Mouse (Mus musculus): ENCODE data around the gene Capza2. TPM values are rescaled to one million over a fixed set of nuclear protein-coding genes. Genes with fewer than 3 reads are reported as not detected.

The Capza2 gene
- polyA plus RNA-seq, 1 experiment from 2014 or later = 272 TPM

DNA sequence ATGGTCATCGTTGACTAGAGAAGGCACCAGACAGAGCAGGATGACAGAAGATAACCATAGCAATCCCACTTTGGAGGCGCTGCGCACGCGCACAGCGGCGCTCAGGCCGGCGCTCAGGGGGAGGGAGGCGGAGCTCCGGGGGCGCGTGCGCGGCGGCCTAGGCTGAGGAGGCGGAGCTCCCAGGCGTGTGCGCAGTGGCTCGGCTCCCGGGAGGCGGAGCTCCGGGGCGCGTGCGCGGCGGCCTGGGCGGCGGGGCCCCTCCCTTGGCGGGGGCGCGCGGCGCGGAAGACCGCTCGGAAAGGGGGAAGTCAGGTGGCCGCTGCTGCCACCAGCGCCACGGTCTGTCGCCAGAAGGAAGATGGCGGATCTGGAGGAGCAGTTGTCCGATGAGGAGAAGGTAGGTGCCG is 733 bp downstream of the Capza2 start:
- DNase-seq (peak; percentile 99), ATAC-seq (ENCODE audit: low FRiP score, low TSS enrichment) (peak; percentile 96)
- peak overlapping the region; percentile 53 for H3K4me2 ChIP-seq (ENCODE audit: low read length)
- H3K9me3 ChIP-seq (ENCODE audit: control insufficient read depth, low read length) = no peaks in the 10 kb centered on the region
- WGBS = under 1% methylated on average over 38 of the region's 45 CpGs
- no peaks in the 10 kb centered on the region for H3K36me3 ChIP-seq (ENCODE audit: control insufficient read depth, insufficient read depth, low read length)
- peak overlapping the region; percentile 95 for H3K9ac ChIP-seq (replicated peaks; ENCODE audit: low read length)
- H3K4me1 ChIP-seq (ENCODE audit: control insufficient read depth, insufficient read depth, low read length) = peaks cover 12% of the 10 kb centered on the region
- peak overlapping the region; percentile 94 for H3K4me3 ChIP-seq (replicated peaks; ENCODE audit: low read depth, low read length)
- H3K27ac ChIP-seq (replicated peaks; ENCODE audit: low read depth, low read length) = peak overlapping the region; percentile 93
- no peaks in the 10 kb centered on the region for H3K27me3 ChIP-seq (ENCODE audit: control insufficient read depth, insufficient read depth, low read length)

DNA sequence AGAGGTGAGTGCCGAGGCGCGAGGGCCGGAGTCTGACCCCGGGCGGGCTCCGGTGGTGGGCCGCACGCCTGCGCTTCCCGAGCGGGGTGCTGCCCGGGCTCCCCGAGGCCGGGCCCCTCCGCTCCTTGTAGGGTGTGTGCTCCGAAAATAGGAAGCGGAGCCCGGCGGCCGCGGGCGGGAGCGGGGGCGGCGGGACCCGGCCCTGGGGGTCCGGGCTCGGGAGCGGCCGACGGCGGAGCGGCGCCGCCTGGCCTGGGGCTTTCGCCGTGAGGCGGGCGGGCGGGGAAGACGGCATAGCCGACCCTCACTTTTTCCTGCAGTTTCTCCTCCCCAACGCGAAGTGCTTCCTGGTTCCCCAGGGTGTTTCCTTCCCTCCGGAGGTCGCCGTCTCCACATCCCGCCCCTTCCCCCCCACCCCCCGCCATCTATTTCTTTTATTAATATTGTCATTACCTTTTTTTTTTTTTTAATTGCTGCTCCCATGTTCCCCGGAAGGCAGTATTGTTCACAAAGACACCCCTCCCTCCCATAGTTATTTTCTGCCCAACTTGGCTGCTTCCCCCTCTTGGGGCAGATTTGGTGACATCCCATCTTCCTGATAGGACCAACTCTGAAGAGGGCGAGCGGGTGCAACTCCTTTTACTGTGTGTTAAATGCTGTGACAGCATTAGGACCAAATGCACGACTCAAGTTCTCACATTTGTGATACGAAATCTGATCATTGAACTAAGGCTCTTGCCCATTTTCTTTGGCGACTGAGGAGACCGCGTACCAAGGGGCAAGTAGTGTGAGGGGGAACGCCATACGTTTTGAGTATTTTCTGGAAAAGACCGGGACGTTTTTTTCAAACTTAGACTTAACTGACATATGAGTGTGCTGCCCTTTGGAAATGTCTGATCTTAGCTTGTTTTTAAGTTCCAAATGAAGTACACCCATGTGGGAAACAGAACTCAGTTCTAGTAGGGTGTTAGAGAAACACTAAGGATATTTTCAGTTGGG is 1.5 kb downstream of the Capza2 start:
- under 1% methylated on average over 50 of the region's 62 CpGs for WGBS
- peak; percentile 88 for ATAC-seq (ENCODE audit: low FRiP score, low TSS enrichment)

DNA sequence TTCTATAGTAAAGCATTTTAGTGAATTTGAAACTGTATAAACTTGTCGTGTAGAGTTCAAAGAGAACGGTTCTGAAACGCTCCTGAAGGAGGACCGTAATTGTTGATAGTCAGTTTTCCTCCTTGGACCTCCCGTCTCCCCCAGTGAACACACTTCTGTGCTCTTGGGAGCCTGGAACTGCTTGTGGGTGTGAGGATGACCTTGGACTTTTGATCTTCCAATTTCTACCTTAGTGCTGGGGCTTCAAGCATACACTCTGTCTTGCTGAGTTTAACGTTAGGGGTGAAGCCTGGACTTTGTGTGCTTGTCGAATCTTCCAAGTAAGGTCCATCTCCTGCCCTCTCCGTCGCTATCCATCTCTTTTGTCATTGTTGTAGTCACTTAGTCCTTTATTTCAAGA is 4.0 kb downstream of the Capza2 start:
- H3K4me2 ChIP-seq (ENCODE audit: low read length) = no peak overlapping the region
- DNase-seq = no peak
- H3K27ac ChIP-seq (replicated peaks; ENCODE audit: low read depth, low read length) = no peak overlapping the region
- H3K4me3 ChIP-seq (replicated peaks; ENCODE audit: low read depth, low read length) = no peak overlapping the region
- ATAC-seq (ENCODE audit: low FRiP score, low TSS enrichment) = no peak
- H3K36me3 ChIP-seq (ENCODE audit: control insufficient read depth, insufficient read depth, low read length) = no peaks in the 10 kb centered on the region
- H3K27me3 ChIP-seq (ENCODE audit: control insufficient read depth, insufficient read depth, low read length) = no peaks in the 10 kb centered on the region
- no peaks in the 10 kb centered on the region for H3K9me3 ChIP-seq (ENCODE audit: control insufficient read depth, low read length)
- H3K4me1 ChIP-seq (ENCODE audit: control insufficient read depth, insufficient read depth, low read length) = peaks cover 12% of the 10 kb centered on the region
- H3K9ac ChIP-seq (replicated peaks; ENCODE audit: low read length) = no peak overlapping the region
- 93% methylated on average over 9 of the region's 9 CpGs for WGBS

More for the DNA sequence above, 1.5 kb downstream of the Capza2 start:
- Histone ChIP-seq H3K4me3 (replicated peaks; ENCODE audit: low read depth, low read length) (peak overlapping the region; percentile 94), H3K9ac (replicated peaks; ENCODE audit: low read length) (peak overlapping the region; percentile 95), H3K36me3 (ENCODE audit: control insufficient read depth, insufficient read depth, low read length) (no peaks in the 10 kb centered on the region), H3K27me3 (ENCODE audit: control insufficient read depth, insufficient read depth, low read length) (no peaks in the 10 kb centered on the region), H3K27ac (replicated peaks; ENCODE audit: low read depth, low read length) (peak overlapping the region; percentile 93), H3K4me2 (ENCODE audit: low read length) (peak overlapping the region; percentile 78), H3K9me3 (ENCODE audit: control insufficient read depth, low read length) (no peaks in the 10 kb centered on the region), H3K4me1 (ENCODE audit: control insufficient read depth, insufficient read depth, low read length) (peaks cover 12% of the 10 kb centered on the region)
- peak; percentile 72 for DNase-seq

DNA sequence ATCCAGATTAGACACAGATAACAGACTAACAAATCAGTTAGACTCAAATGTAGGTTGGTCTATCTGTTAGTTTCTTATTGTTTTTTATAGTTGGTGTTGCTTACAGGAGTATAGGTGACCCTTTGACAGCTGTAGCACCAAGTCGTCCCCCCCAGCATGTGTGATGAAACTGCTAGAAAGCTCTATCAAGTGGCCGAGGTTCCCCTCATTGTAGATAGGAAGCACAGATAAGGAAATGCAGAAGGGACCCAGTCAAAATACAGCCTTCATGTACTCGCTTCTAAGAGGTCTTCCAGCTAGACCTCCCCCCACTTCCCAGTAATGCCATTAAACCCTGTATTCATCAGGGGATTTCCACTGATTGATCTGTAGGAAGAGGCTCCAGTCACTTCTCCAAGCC is 6.7 kb downstream of the Capza2 start:
- no peaks in the 10 kb centered on the region for H3K36me3 ChIP-seq (ENCODE audit: control insufficient read depth, insufficient read depth, low read length)
- H3K9ac ChIP-seq (replicated peaks; ENCODE audit: low read length) = no peak overlapping the region
- H3K4me2 ChIP-seq (ENCODE audit: low read length) = no peak overlapping the region
- no peaks in the 10 kb centered on the region for H3K9me3 ChIP-seq (ENCODE audit: control insufficient read depth, low read length)
- H3K4me3 ChIP-seq (replicated peaks; ENCODE audit: low read depth, low read length) = no peak overlapping the region
- DNase-seq (no peak), ATAC-seq (ENCODE audit: low FRiP score, low TSS enrichment) (no peak)
- no peaks in the 10 kb centered on the region for H3K27me3 ChIP-seq (ENCODE audit: control insufficient read depth, insufficient read depth, low read length)
- peaks cover 12% of the 10 kb centered on the region for H3K4me1 ChIP-seq (ENCODE audit: control insufficient read depth, insufficient read depth, low read length)
- 64% methylated on average over 3 of the region's 3 CpGs for WGBS
- no peak overlapping the region for H3K27ac ChIP-seq (replicated peaks; ENCODE audit: low read depth, low read length)

DNA sequence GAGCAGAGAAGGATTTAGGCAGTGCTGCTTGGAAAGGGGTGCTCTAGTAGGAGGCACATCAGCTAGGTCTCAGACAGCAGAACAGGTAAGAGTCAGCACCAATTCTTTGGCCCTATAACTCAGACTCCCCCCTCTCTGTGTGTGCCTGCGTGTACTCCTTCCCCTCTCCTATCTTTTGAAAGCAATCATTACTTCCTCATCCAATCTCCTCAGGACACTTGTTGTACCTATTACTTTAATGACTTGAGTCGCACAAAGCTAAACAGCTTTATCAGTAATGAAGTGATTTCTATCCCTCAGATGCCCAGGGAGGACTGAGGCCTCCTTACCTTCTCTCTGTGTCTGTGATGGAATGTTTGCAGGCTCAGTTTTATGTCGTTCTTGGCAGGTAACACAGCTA is 10.1 kb downstream of the Capza2 start:
- no peak for ATAC-seq (ENCODE audit: low FRiP score, low TSS enrichment)

DNA sequence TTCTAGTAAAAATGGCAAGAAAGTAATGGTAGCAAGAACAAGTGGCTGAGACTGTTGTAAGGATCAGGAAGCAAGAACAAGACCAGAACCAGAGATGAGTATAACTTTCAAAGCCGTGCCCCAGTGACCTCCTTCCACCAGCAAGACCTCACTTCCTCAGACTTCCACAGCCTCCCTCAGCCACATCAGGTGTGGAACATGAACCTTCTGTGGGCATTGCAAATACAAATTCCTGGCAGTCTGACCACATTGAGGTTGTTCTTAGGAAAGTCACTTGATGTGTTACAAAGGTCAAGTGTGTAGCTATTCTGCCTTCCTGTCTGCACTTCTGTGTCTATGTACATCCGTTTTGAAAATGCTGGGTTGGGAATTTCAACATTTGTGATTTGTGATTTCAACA is 16.1 kb downstream of the Capza2 start:
- Histone ChIP-seq H3K4me2 (ENCODE audit: low read length) (no peak overlapping the region), H3K27ac (replicated peaks; ENCODE audit: low read depth, low read length) (no peak overlapping the region), H3K27me3 (ENCODE audit: control insufficient read depth, insufficient read depth, low read length) (no peaks in the 10 kb centered on the region), H3K36me3 (ENCODE audit: control insufficient read depth, insufficient read depth, low read length) (peaks cover 39% of the 10 kb centered on the region), H3K4me1 (ENCODE audit: control insufficient read depth, insufficient read depth, low read length) (no peaks in the 10 kb centered on the region), H3K9me3 (ENCODE audit: control insufficient read depth, low read length) (no peaks in the 10 kb centered on the region), H3K4me3 (replicated peaks; ENCODE audit: low read depth, low read length) (no peak overlapping the region), H3K9ac (replicated peaks; ENCODE audit: low read length) (no peak overlapping the region)
- WGBS = 98% methylated on average over 2 of the region's 2 CpGs
- ATAC-seq (ENCODE audit: low FRiP score, low TSS enrichment) (no peak), DNase-seq (no peak)

More for the DNA sequence above, 10.1 kb downstream of the Capza2 start:
- H3K9me3 ChIP-seq (ENCODE audit: control insufficient read depth, low read length) = no peaks in the 10 kb centered on the region
- peaks cover 18% of the 10 kb centered on the region for H3K36me3 ChIP-seq (ENCODE audit: control insufficient read depth, insufficient read depth, low read length)
- no peak overlapping the region for H3K27ac ChIP-seq (replicated peaks; ENCODE audit: low read depth, low read length)
- H3K4me3 ChIP-seq (replicated peaks; ENCODE audit: low read depth, low read length) = no peak overlapping the region
- no peak overlapping the region for H3K4me2 ChIP-seq (ENCODE audit: low read length)
- no peaks in the 10 kb centered on the region for H3K4me1 ChIP-seq (ENCODE audit: control insufficient read depth, insufficient read depth, low read length)
- WGBS = 87% methylated on average over 3 of the region's 3 CpGs
- DNase-seq = no peak
- no peak overlapping the region for H3K9ac ChIP-seq (replicated peaks; ENCODE audit: low read length)
- no peaks in the 10 kb centered on the region for H3K27me3 ChIP-seq (ENCODE audit: control insufficient read depth, insufficient read depth, low read length)

DNA sequence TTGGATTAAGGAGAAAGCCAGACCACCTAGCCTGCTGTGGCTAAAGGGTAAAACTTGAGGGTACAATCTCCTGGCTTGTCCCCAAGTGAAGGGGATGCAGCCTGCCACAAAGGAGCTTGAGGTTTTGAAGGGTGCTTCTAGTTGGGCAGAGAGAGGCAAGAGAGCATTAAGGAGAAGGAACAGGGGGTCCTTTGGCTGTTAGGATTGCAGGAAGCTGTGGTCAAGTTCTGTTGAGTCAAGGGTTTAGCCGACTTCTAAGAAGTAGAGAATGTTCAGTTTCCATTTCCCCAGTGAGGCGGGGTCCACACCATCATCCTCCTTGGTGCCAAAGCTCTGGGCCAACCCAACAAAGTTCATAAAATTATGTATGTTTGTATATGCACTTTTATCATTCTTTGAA is 19.0 kb downstream of the Capza2 start:
- H3K27ac ChIP-seq (replicated peaks; ENCODE audit: low read depth, low read length) = no peak overlapping the region
- peaks cover 33% of the 10 kb centered on the region for H3K36me3 ChIP-seq (ENCODE audit: control insufficient read depth, insufficient read depth, low read length)
- ATAC-seq (ENCODE audit: low FRiP score, low TSS enrichment) (no peak), DNase-seq (no peak)
- H3K4me2 ChIP-seq (ENCODE audit: low read length) = no peak overlapping the region
- H3K27me3 ChIP-seq (ENCODE audit: control insufficient read depth, insufficient read depth, low read length) = no peaks in the 10 kb centered on the region
- 92% methylated on average over 2 of the region's 2 CpGs for WGBS
- H3K9me3 ChIP-seq (ENCODE audit: control insufficient read depth, low read length) = no peaks in the 10 kb centered on the region
- no peak overlapping the region for H3K4me3 ChIP-seq (replicated peaks; ENCODE audit: low read depth, low read length)
- no peaks in the 10 kb centered on the region for H3K4me1 ChIP-seq (ENCODE audit: control insufficient read depth, insufficient read depth, low read length)
- no peak overlapping the region for H3K9ac ChIP-seq (replicated peaks; ENCODE audit: low read length)

DNA sequence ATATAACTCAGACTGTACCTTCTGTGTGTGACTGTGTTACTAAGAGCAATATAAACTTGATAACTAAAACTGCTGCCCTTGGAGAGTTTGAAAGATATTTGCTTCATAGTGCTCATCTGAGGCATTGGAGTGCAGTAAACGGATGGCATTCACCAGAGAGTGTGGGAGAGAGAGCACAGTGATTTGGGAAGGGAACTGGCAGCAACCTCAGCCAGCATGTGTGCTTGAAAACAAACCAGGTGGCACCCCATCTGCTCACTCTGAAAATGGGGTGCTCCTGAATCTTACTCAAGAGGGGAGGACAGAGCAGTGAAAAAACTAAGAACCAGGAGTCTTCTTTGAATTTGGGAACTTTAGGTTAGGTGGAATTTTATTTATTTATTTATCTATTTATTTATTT is 21.3 kb downstream of the Capza2 start:
- no peaks in the 10 kb centered on the region for H3K27me3 ChIP-seq (ENCODE audit: control insufficient read depth, insufficient read depth, low read length)
- H3K4me2 ChIP-seq (ENCODE audit: low read length) = no peak overlapping the region
- 85% methylated on average over 1 of the region's 1 CpGs for WGBS
- no peaks in the 10 kb centered on the region for H3K4me1 ChIP-seq (ENCODE audit: control insufficient read depth, insufficient read depth, low read length)
- ATAC-seq (ENCODE audit: low FRiP score, low TSS enrichment) (no peak), DNase-seq (no peak)
- H3K9me3 ChIP-seq (ENCODE audit: control insufficient read depth, low read length) = no peaks in the 10 kb centered on the region
- H3K9ac ChIP-seq (replicated peaks; ENCODE audit: low read length) = no peak overlapping the region
- no peak overlapping the region for H3K27ac ChIP-seq (replicated peaks; ENCODE audit: low read depth, low read length)
- H3K4me3 ChIP-seq (replicated peaks; ENCODE audit: low read depth, low read length) = no peak overlapping the region
- peaks cover 45% of the 10 kb centered on the region for H3K36me3 ChIP-seq (ENCODE audit: control insufficient read depth, insufficient read depth, low read length)

DNA sequence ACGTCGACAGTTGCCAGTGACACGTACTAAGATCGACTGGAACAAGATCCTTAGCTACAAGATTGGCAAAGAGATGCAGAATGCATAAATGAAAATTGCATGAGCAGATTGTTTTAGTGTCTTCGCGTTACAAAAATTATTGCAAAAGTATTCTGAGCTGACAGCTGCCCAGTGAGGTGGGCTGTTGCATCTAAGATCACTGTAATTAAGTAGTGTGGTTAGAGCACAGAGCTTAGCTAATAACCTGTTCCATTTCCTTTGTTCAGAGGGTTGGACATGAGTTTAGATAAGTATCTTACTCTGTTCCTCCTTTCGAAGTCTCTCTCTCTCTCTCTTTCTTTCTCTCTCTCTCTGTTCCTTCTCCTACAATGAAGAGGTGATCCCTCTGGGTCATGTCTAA is 29.3 kb downstream of the Capza2 start:
- Histone ChIP-seq H3K9ac (replicated peaks; ENCODE audit: low read length) (no peak overlapping the region), H3K36me3 (ENCODE audit: control insufficient read depth, insufficient read depth, low read length) (peaks cover 69% of the 10 kb centered on the region), H3K4me3 (replicated peaks; ENCODE audit: low read depth, low read length) (no peak overlapping the region), H3K9me3 (ENCODE audit: control insufficient read depth, low read length) (no peaks in the 10 kb centered on the region), H3K4me2 (ENCODE audit: low read length) (no peak overlapping the region), H3K4me1 (ENCODE audit: control insufficient read depth, insufficient read depth, low read length) (no peaks in the 10 kb centered on the region), H3K27ac (replicated peaks; ENCODE audit: low read depth, low read length) (no peak overlapping the region), H3K27me3 (ENCODE audit: control insufficient read depth, insufficient read depth, low read length) (no peaks in the 10 kb centered on the region)
- 95% methylated on average over 7 of the region's 7 CpGs for WGBS
- ATAC-seq (ENCODE audit: low FRiP score, low TSS enrichment) (no peak), DNase-seq (no peak)

Measured in midbrain, embryonic 14.5 days (tissue).